Mouse (Mus musculus): ENCODE results near the gene Fam69b. TPM values are rescaled to one million over a fixed set of nuclear protein-coding genes. Genes with fewer than 3 reads are reported as not detected.

Gene Fam69b
- polyA plus RNA-seq, 1 experiment from 2014 or later, result 17.1 TPM

GRCm38 (mm10) chr2:26603159-26603558, 25.1 kb upstream of the Fam69b start:
- peak overlapping the region; percentile 92 for H3K27ac ChIP-seq (ENCODE audit: low read length)
- H3K9me3 ChIP-seq (ENCODE audit: control insufficient read depth, low read length), result no peaks in the 10 kb centered on the region
- H3K27me3 ChIP-seq (ENCODE audit: control insufficient read depth, insufficient read depth, low read depth, low read length), result no peaks in the 10 kb centered on the region
- WGBS, result 6% methylated on average over 6 of the region's 6 CpGs
- peak overlapping the region; percentile 78 for H3K4me3 ChIP-seq (ENCODE audit: low read length)
- H3K9ac ChIP-seq (ENCODE audit: low read length), result peak overlapping the region; percentile 87
- H3K4me1 ChIP-seq (replicated peaks; ENCODE audit: control insufficient read depth, insufficient read depth, low read length), result peaks cover 32% of the 10 kb centered on the region
- no peaks in the 10 kb centered on the region for H3K36me3 ChIP-seq (ENCODE audit: control insufficient read depth, insufficient read depth, low read length)
- ATAC-seq (ENCODE audit: low read depth), result no peak
- peak overlapping the region; percentile 80 for H3K4me2 ChIP-seq (ENCODE audit: low read depth, low read length)

- H3K4me2 ChIP-seq (ENCODE audit: low read depth, low read length), result peak within 1 kb of the TSS; percentile 80
- no peaks in the 10 kb centered on the region for H3K9me3 ChIP-seq (ENCODE audit: control insufficient read depth, low read length)
- ATAC-seq (ENCODE audit: low read depth), result peak; percentile 91
- H3K9ac ChIP-seq (ENCODE audit: low read length), result peak within 1 kb of the TSS; percentile 87
- peaks cover 32% of the 10 kb centered on the region for H3K4me1 ChIP-seq (replicated peaks; ENCODE audit: control insufficient read depth, insufficient read depth, low read length)
- WGBS, result under 1% methylated on average over 84 of the region's 103 CpGs
- peak within 1 kb of the TSS; percentile 92 for H3K27ac ChIP-seq (ENCODE audit: low read length)
- no peaks in the 10 kb centered on the region for H3K27me3 ChIP-seq (ENCODE audit: control insufficient read depth, insufficient read depth, low read depth, low read length)
- no peaks in the 10 kb centered on the region for H3K36me3 ChIP-seq (ENCODE audit: control insufficient read depth, insufficient read depth, low read length)
- peak within 1 kb of the TSS; percentile 78 for H3K4me3 ChIP-seq (ENCODE audit: low read length)
Observed at GRCm38 (mm10) chr2:26603720-26604671, 24.3 kb upstream of the Fam69b start, which contains the start of gene Agpat2. TSS of gene Agpat2 (minus strand) at chr2:26604417.

- Histone ChIP-seq H3K27me3 (ENCODE audit: control insufficient read depth, insufficient read depth, low read depth, low read length) (no peaks in the 10 kb centered on the region), H3K27ac (ENCODE audit: low read length) (no peak overlapping the region), H3K9ac (ENCODE audit: low read length) (no peak overlapping the region), H3K36me3 (ENCODE audit: control insufficient read depth, insufficient read depth, low read length) (no peaks in the 10 kb centered on the region), H3K4me1 (replicated peaks; ENCODE audit: control insufficient read depth, insufficient read depth, low read length) (peaks cover 32% of the 10 kb centered on the region), H3K4me3 (ENCODE audit: low read length) (no peak overlapping the region), H3K4me2 (ENCODE audit: low read depth, low read length) (no peak overlapping the region), H3K9me3 (ENCODE audit: control insufficient read depth, low read length) (no peaks in the 10 kb centered on the region)
- WGBS, result 85% methylated on average over 7 of the region's 8 CpGs
- no peak for ATAC-seq (ENCODE audit: low read depth)
Observed at GRCm38 (mm10) chr2:26605331-26605730, 22.9 kb upstream of the Fam69b start.

GRCm38 (mm10) chr2:26606579-26606978, 21.7 kb upstream of the Fam69b start:
- Histone ChIP-seq H3K4me1 (replicated peaks; ENCODE audit: control insufficient read depth, insufficient read depth, low read length) (peaks cover 32% of the 10 kb centered on the region), H3K27me3 (ENCODE audit: control insufficient read depth, insufficient read depth, low read depth, low read length) (no peaks in the 10 kb centered on the region), H3K4me2 (ENCODE audit: low read depth, low read length) (no peak overlapping the region; the same call in 1 of the 2 replicates), H3K9me3 (ENCODE audit: control insufficient read depth, low read length) (no peaks in the 10 kb centered on the region), H3K27ac (ENCODE audit: low read length) (peak overlapping the region; percentile 79), H3K36me3 (ENCODE audit: control insufficient read depth, insufficient read depth, low read length) (no peaks in the 10 kb centered on the region), H3K9ac (ENCODE audit: low read length) (peak overlapping the region; percentile 27; the same call in 1 of the 2 replicates), H3K4me3 (ENCODE audit: low read length) (no peak overlapping the region)
- ATAC-seq (ENCODE audit: low read depth), result no peak
- WGBS, result 43% methylated on average over 3 of the region's 3 CpGs

- WGBS, result 32% methylated on average over 6 of the region's 6 CpGs
- no peaks in the 10 kb centered on the region for H3K9me3 ChIP-seq (ENCODE audit: control insufficient read depth, low read length)
- H3K4me2 ChIP-seq (ENCODE audit: low read depth, low read length), result no peak overlapping the region
- no peak overlapping the region for H3K4me3 ChIP-seq (ENCODE audit: low read length)
- peak; percentile 50 for ATAC-seq (ENCODE audit: low read depth)
- no peaks in the 10 kb centered on the region for H3K27me3 ChIP-seq (ENCODE audit: control insufficient read depth, insufficient read depth, low read depth, low read length)
- H3K4me1 ChIP-seq (replicated peaks; ENCODE audit: control insufficient read depth, insufficient read depth, low read length), result peaks cover 32% of the 10 kb centered on the region
- H3K9ac ChIP-seq (ENCODE audit: low read length), result peak overlapping the region; percentile 2; the same call in 1 of the 2 replicates
- H3K36me3 ChIP-seq (ENCODE audit: control insufficient read depth, insufficient read depth, low read length), result no peaks in the 10 kb centered on the region
- peak overlapping the region; percentile 79 for H3K27ac ChIP-seq (ENCODE audit: low read length)
Observed at GRCm38 (mm10) chr2:26607056-26607910, 21.0 kb upstream of the Fam69b start.

GRCm38 (mm10) chr2:26608781-26609180, 19.5 kb upstream of the Fam69b start:
- Histone ChIP-seq H3K27me3 (ENCODE audit: control insufficient read depth, insufficient read depth, low read depth, low read length) (no peaks in the 10 kb centered on the region), H3K4me1 (replicated peaks; ENCODE audit: control insufficient read depth, insufficient read depth, low read length) (peaks cover 21% of the 10 kb centered on the region), H3K36me3 (ENCODE audit: control insufficient read depth, insufficient read depth, low read length) (no peaks in the 10 kb centered on the region), H3K4me2 (ENCODE audit: low read depth, low read length) (no peak overlapping the region), H3K9me3 (ENCODE audit: control insufficient read depth, low read length) (no peaks in the 10 kb centered on the region), H3K4me3 (ENCODE audit: low read length) (no peak overlapping the region), H3K9ac (ENCODE audit: low read length) (no peak overlapping the region), H3K27ac (ENCODE audit: low read length) (no peak overlapping the region)
- ATAC-seq (ENCODE audit: low read depth), result no peak

GRCm38 (mm10) chr2:26609261-26609661, 19.0 kb upstream of the Fam69b start:
- no peaks in the 10 kb centered on the region for H3K27me3 ChIP-seq (ENCODE audit: control insufficient read depth, insufficient read depth, low read depth, low read length)
- H3K4me1 ChIP-seq (replicated peaks; ENCODE audit: control insufficient read depth, insufficient read depth, low read length), result peaks cover 21% of the 10 kb centered on the region
- H3K36me3 ChIP-seq (ENCODE audit: control insufficient read depth, insufficient read depth, low read length), result no peaks in the 10 kb centered on the region
- H3K9ac ChIP-seq (ENCODE audit: low read length), result no peak overlapping the region
- no peaks in the 10 kb centered on the region for H3K9me3 ChIP-seq (ENCODE audit: control insufficient read depth, low read length)
- no peak overlapping the region for H3K4me3 ChIP-seq (ENCODE audit: low read length)
- no peak overlapping the region for H3K27ac ChIP-seq (ENCODE audit: low read length)
- no peak overlapping the region for H3K4me2 ChIP-seq (ENCODE audit: low read depth, low read length)
- no peak for ATAC-seq (ENCODE audit: low read depth)

- 65% methylated on average over 3 of the region's 3 CpGs for WGBS
- peaks cover 18% of the 10 kb centered on the region for H3K4me1 ChIP-seq (replicated peaks; ENCODE audit: control insufficient read depth, insufficient read depth, low read length)
- H3K9ac ChIP-seq (ENCODE audit: low read length), result no peak overlapping the region
- ATAC-seq (ENCODE audit: low read depth), result no peak
- no peak overlapping the region for H3K4me3 ChIP-seq (ENCODE audit: low read length)
- H3K4me2 ChIP-seq (ENCODE audit: low read depth, low read length), result no peak overlapping the region
- no peak overlapping the region for H3K27ac ChIP-seq (ENCODE audit: low read length)
- H3K36me3 ChIP-seq (ENCODE audit: control insufficient read depth, insufficient read depth, low read length), result no peaks in the 10 kb centered on the region
- H3K9me3 ChIP-seq (ENCODE audit: control insufficient read depth, low read length), result no peaks in the 10 kb centered on the region
- H3K27me3 ChIP-seq (ENCODE audit: control insufficient read depth, insufficient read depth, low read depth, low read length), result no peaks in the 10 kb centered on the region
Observed at GRCm38 (mm10) chr2:26610526-26610925, 17.7 kb upstream of the Fam69b start.

GRCm38 (mm10) chr2:26611054-26611453, 17.2 kb upstream of the Fam69b start:
- Histone ChIP-seq H3K27me3 (ENCODE audit: control insufficient read depth, insufficient read depth, low read depth, low read length) (no peaks in the 10 kb centered on the region), H3K9ac (ENCODE audit: low read length) (no peak overlapping the region), H3K4me1 (replicated peaks; ENCODE audit: control insufficient read depth, insufficient read depth, low read length) (peaks cover 17% of the 10 kb centered on the region), H3K27ac (ENCODE audit: low read length) (no peak overlapping the region), H3K36me3 (ENCODE audit: control insufficient read depth, insufficient read depth, low read length) (no peaks in the 10 kb centered on the region), H3K4me2 (ENCODE audit: low read depth, low read length) (no peak overlapping the region), H3K9me3 (ENCODE audit: control insufficient read depth, low read length) (no peaks in the 10 kb centered on the region), H3K4me3 (ENCODE audit: low read length) (no peak overlapping the region)
- no peak for ATAC-seq (ENCODE audit: low read depth)

Measured in lung, embryonic 16.5 days (tissue).